Mouse (Mus musculus) heart, postnatal 36 days (tissue): ENCODE measurements around the gene Hdac4. TPM values are rescaled to one million over a fixed set of nuclear protein-coding genes. Genes with fewer than 3 reads are reported as not detected.

Experiments
- DNase-seq, 2 experiments: peaks; one replicate each; pipeline ENCODE4 v3.0.0; 2021 to 2022
- intact Hi-C: fragments of 180-260 bp; cut with DNase I; formaldehyde crosslinking; loops from one replicate; pipeline ENCODE4 v1.15.1; 2025
- total RNA-seq, 2 experiments: library from RNA; stranded (reverse); gene quantifications; 2 replicates each; pipeline ENCODE4 v1.2.3; 2021

Gene Hdac4
- total RNA-seq, 2 experiments from 2014 or later = 48.4 to 52.1 TPM

GRCm38 (mm10) chr1:92075312-92075711, 120.2 kb downstream of the Hdac4 start:
- intact Hi-C loops = no loop called here
- no peak for DNase-seq

GRCm38 (mm10) chr1:92074655-92075054, 120.8 kb downstream of the Hdac4 start:
- intact Hi-C loops = no loop called here
- no peak for DNase-seq

- intact Hi-C loops = no loop called here
- DNase-seq = no peak
Measured at GRCm38 (mm10) chr1:92069932-92070677, 125.4 kb downstream of the Hdac4 start.

DNA sequence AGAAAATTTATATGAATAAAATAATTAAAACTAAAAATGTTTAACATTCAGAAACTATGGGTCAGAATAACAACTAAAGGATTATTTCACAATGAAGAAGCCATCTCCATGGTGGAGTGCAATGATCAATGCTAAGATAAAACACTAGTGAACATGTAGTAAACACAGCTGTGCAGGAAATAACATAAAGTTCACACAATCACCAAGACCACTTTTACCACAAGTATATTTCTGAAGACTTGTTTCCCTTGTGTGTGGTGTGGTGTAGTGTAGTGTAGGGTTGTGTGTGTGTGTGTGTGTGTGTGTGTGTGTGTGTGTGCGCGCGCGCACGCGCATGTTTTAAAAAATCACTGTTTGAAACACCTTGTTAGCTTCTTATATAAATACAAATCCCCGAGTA, 126.0 kb downstream of the Hdac4 start:
- DNase-seq = no peak
- intact Hi-C loops = no loop called here

DNA sequence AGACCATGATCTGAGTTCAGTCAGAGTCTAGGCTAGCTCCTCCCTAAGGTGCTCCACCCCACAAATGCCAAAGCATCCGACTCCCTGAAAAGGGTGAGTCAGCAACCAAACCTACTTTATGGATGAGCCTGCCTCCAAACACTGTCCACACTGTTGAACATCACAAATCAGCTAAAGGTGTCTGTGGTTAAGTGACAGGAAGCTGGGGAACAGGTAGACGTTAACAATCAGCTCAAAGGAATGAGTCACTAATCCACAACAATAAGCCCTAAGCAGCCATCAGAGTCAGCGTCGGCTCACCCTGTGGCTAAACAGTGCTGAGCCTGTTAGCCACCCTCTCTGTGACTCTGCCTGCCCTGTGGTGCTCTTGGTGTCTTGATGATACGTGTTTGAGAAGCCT, 131.2 kb downstream of the Hdac4 start:
- intact Hi-C loops = no loop called here
- no peak for DNase-seq

GRCm38 (mm10) chr1:92063271-92063670, 132.2 kb downstream of the Hdac4 start:
- no peak for DNase-seq
- intact Hi-C loops = no loop called here

DNA sequence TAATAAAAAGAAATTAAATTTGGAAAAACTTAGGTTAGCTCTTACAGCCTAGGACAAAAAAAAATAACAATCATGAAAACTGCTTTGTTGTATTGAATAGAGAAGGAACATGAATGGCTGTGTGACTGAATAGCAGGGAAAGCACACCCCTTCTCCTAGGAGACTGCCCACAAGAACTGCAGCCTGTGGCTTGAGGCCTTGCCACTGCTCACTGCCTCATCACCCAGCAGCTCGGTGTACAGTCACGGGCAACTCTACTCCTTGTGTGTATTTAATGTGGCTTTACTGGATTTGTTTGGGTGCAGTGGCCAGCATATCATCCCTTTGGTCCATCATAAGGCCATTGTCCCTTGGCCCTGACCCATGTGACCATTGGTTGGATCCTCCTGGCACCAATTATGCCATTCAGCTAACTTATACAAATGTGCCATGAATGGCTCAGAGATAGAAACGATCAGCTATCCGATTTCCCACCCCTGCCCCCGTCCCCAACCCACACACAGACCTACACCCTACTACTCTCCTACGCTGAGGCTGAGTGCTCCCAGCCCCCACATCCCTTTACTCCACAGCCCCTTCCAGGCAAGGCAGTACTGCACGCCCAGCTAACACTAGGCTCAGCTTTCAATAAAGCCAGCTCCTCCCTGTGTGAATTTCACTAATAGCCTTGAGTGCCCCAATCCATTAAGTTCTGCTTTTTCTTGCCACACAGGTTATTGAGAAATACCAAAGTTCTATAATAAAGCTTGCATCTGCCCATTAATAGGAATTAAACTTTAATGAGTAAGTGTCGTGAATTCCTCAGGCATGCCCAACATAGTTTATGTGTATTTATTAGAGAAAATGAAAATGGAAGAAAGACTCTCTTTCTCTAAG, 134.1 kb downstream of the Hdac4 start:
- no peak for DNase-seq
- intact Hi-C loops = no loop called here

GRCm38 (mm10) chr1:92060532-92061064, 134.9 kb downstream of the Hdac4 start:
- DNase-seq = no peak
- intact Hi-C loops = no loop called here

- intact Hi-C loops = no loop called here
- no peak for DNase-seq
Measured at GRCm38 (mm10) chr1:92059571-92059970, 135.9 kb downstream of the Hdac4 start.

- no peak for DNase-seq
- intact Hi-C loops = no loop called here
Measured at GRCm38 (mm10) chr1:92058731-92059425, 136.6 kb downstream of the Hdac4 start.

GRCm38 (mm10) chr1:92057068-92057467, 138.4 kb downstream of the Hdac4 start:
- intact Hi-C loops = no loop called here

GRCm38 (mm10) chr1:92055149-92055548, 140.3 kb downstream of the Hdac4 start:
- no peak for DNase-seq
- intact Hi-C loops = no loop called here

More at GRCm38 (mm10) chr1:92057068-92057467, 138.4 kb downstream of the Hdac4 start:
- DNase-seq = no peak

DNA sequence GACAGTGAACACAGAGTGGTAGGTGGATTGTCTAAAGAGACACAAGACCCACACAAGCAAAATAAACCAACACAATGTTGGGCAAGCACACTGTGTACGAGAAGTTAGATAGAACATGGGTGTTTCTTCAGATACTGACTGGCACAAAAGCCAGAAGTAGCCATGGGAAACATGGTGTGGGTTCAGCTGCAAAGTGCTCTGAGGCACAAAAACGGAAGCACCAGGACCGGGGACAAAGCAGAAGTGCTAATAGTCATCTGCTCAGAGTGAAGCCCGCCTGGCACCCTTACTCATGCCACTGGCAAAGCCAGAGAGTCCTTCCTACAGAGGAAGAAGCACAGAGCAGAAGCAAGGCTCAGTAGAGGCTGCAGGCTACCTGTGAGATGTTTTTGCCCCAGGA, 143.3 kb downstream of the Hdac4 start:
- no peak for DNase-seq
- intact Hi-C loops = no loop called here

DNA sequence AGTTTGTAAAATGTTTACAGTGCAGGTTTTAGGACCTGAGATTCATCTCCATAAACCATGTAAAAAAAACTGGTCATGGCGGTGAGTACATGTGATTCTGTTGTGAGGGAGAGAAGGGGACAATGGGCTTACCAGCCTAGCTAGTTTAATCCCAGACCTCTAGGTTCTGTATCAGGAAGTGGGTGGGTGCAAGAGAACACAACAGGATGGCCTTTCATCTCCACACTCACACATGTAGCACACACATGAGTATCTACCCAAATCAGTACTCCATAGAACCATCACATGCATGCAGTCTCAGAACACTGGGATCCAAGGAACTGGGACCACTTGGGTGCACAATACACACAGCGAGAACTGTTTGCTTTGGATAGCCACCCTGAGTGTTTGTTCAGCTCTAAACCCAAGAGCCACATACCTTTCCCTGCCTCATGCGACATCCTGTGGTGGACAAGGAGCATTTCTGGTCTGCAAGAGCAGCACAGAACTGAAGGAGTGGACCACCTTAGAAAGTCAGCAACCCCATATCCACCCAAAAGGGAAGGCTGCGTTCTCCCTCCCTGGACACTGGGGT, 143.9 kb downstream of the Hdac4 start:
- no peak for DNase-seq
- intact Hi-C loops = no loop called here

GRCm38 (mm10) chr1:92050992-92051391, 144.5 kb downstream of the Hdac4 start:
- intact Hi-C loops = no loop called here
- DNase-seq = no peak

DNA sequence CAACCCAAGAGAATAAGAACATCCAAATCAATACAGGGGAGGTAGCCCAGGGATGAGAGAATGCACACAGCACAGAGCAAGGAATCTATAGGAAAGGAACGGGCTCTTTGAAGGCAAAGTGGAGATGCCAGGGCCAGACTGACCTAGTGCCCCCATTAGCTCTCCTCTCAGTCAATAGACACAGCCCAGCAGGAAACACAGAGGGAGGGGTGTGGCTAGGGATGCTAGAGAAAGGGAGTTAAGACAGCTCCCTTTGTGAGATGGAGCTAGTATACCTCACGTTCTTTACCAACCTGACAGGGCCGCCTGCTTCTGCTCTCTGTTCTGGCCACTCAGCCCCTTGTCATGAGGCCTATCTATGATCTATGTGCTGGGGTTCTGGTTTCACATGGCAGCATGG, 144.9 kb downstream of the Hdac4 start:
- intact Hi-C loops = no loop called here
- DNase-seq = no peak

DNA sequence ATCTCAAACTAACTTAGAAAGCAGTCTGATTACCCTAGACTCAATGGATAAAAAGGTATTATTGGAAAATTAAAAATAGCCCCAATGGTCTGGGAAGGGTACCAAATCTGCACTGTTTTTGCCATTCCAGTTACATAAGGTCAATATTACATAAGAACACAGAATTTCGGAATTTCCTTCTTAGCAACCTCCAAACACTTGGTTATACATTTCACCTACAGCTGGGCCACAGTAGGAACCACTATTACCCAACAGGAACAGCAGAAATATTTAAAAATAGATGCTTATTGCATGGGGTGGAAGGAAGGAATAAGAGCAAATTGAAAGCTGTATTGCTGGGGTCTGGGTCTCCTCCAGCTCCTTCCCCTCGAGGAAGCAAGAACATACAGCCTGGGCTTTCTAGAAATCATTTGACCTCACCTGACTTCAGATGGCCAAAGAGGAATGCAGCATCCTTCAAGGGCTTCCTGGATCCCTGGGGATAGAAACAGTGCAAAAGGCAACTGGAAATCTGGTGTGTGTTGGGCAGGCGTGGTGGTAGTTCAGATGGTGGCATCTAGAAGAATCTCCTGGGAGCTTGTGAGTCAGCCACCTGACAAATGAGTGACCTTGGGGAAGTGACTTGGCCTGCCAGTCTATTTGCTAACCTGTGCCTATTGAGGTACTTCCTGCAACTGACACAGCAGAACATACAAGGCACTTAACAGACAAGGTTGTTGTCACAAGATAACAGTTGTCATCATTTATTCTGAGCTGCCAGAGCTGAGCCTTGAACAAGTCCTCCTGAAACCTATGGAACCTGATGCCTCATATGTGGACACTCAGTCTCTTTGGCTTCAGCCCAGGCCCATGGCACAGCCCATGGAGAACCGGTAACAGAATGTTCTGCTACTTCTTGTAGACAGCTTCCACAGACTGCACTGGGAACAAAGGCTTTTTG, 146.8 kb downstream of the Hdac4 start:
- intact Hi-C loops = no loop called here
- no peak for DNase-seq

DNA sequence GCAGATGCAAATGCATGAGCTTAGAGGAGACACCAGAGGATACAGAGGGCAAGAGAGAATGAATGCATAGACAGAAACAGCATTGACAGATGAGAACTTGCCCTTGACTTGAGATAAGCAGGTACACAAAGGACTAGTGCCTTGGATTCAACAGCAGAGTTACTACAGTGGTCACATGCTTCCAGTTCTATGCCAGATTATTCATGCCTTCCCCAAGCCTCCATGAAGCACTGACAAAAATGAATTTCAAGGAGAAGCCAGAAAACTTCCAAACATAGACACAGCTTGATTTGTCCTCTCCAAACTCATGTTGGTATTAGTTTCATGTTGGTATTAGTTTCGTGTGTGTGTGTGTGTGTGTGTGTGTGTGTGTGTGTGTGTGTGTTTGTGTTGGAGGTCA, 149.8 kb downstream of the Hdac4 start:
- no peak for DNase-seq
- intact Hi-C loops = no loop called here

DNA sequence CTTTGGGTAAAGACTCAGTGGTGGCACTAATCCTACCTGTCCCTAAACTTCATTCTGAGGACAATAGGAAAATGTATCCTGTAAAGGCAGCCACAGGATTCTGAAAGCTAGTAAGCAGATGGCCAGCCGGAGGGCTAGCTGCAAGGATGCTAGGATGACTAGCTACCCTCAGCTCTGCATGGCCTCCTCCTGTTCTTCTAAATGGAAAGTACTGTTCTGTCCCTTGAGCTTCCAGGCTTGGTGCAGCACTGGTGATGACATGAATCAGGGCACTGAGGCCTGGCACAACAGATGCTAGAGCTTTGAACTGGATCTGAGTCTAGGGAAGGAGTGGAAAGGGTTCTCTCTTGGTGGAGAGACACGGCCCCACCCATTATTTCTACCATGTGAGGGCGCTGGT, 150.6 kb downstream of the Hdac4 start:
- no peak for DNase-seq
- intact Hi-C loops = no loop called here

- intact Hi-C loops = no loop called here
- DNase-seq = no peak
Measured at GRCm38 (mm10) chr1:92043989-92044388, 151.5 kb downstream of the Hdac4 start.
